Mouse (Mus musculus): ENCODE results near the gene Gucd1.
"Not testable (repeated sequence)": the region's sequence is repeated elsewhere in the genome, so short reads cannot be mapped to it uniquely, and the experiment has no call there.

Gene Gucd1

DNA sequence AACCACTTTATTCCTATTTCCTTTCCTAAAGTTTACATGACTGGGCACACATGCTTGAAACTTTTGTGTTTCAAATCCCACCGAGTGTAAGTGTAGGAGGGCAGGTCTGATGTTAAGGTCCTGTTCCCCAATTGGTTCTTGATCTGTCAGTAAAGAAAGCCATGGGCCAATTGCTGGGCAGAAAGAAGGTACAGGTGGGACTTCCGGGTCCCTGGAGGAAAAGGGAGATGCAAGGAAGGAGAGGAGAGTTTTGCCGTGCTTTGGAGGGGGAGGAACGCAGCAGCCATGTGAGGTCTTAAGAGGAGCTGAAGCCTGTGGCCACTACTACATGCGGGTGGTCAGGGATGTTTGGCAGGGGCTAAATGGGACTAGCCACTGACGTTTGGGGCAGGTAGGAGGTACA is 152.5 kb downstream of the Gucd1 start:
- no peak for DNase-seq (ENCODE audit: low spot score)

DNA sequence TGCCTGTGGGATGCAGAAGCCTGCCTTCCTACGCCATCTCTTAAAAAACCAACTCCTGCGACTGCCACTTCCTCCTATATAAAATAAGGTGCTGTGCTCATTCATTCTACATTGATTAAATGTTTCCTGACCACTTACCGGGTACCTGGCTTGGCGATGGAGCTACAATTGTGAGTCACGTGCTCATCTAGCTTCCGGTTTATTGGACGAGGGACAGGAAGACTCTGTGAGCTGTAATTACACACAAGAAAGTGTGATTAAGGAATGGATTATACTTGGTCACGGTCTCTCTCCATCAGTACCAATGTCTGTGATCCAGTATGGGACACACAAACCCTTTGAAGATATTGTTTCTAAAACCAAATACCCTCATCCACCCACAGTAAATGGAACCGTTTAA is 153.0 kb downstream of the Gucd1 start:
- no peak for DNase-seq (ENCODE audit: low spot score)

DNA sequence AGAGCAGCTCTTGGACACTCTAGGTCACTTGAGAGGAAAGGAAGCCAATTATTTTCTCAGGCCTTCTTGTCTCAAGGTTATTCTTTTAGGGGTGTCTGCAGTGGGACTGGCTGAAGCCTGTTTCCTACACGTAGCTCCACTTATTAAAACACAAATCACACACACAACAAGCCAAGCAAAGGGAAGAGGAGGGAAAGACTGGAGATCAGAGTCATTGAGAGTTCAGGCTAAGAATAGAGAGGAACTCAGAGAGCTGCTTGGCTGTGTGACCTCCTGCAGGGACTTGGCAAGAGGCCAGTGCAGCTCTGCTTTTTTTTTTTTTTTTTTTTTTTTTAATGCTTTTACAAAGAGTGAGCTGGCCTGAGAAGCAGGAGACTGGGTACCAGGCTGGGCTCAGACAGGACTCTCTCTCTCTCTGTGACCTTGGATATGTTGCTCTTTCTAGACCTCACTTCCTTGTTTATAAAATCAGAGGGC is 153.5 kb downstream of the Gucd1 start:
- peak; percentile 20 for DNase-seq (ENCODE audit: low spot score)

DNA sequence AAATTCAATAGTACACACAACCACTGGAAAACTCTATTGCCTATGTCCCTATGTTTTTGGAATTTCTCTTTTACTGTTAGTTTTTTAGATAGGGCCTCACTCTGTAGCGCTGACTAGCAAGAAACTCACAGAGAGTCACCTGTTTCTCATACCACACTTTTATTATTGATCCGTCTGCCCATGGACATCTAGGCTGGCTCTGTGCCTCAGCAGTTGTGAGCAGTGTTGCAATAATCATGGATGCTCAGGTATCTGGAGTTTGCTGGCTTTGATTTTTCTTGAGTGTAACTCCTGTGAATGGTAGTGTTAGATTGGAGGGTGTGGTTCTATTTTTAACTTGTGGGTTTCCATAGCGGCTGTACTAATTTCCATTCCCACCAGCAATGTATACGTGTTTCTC is 162.4 kb downstream of the Gucd1 start:
- no peak for DNase-seq (ENCODE audit: low spot score)

DNA sequence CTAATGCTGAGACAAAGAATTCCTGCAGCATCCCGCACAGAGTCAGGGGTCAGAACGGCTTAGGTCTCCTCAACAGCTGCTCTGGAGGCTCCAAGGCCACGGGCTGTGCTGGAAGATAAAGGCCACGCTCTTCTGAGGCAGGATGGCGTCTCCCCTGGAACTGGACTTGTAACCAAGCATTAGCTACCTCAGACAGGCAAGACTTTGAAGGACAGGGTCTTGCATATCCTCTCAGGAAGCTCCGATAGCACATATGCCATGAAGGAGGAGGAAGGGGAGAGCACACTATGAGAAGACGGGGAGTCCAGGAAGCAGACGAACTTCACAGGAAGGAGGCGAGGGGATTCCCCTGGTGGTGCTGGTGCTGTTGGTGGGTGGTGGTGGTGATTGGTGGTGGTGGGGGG is 163.9 kb downstream of the Gucd1 start:
- not testable (repeated sequence) for DNase-seq (ENCODE audit: low spot score)

DNA sequence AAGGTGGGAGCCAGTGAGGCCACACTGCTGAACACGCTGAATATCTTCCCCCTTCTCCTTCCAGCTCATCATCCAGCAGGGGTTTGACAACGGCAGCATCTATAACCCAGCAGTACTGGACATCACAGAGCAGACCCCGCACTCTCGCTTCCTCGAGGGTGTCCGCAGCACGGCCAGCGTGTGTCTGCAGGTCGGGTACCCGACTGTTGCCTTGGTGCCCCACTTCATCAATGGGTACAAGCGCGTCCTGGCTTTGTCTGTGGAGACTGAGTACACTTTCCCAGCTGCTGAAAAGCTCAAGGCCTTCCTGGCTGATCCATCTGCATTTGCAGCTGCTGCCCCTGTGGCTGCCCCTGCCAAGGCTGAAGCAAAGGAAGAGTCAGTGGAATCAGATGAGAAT is 165.2 kb downstream of the Gucd1 start:
- no peak for DNase-seq (ENCODE audit: low spot score)

DNA sequence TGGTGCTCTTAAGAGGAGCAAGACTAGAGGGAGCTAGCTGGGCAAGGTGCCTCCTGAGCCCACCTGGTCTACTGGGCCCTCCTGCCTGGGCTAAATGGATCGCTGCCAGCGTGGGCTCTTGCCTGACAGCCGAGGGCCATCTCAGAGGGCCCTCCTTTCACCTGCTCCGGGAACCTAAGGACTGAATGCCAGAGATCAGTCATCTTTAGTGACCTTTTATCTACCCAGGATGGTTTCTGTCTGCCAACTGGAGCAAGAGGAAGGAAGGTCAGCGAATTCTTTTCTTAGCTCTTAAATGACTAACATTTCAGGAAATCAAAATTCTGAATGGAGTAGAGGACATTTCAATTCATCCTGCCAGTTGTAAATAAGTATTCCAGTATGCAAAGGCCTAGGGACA is 167.2 kb downstream of the Gucd1 start:
- no peak for DNase-seq (ENCODE audit: low spot score)

DNA sequence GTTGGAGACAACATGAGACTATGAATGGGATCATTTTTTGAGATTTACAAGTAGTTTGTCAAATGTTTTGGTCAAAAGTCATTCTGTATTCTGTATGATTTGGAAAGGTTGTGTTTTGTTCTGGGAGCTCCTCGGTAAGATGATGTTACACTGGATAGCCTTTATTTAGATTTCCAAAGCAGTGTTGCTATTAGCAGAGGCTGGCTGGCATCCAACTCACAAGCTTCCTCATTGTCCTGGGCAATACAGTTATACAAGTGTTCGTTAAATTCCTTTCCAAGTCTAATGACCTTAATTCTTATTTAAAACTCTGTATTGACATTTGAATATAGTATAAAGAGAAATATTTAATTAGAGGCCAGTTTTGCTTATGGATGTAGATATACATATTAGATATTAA is 172.5 kb downstream of the Gucd1 start:
- DNase-seq (ENCODE audit: low spot score) = no peak

DNA sequence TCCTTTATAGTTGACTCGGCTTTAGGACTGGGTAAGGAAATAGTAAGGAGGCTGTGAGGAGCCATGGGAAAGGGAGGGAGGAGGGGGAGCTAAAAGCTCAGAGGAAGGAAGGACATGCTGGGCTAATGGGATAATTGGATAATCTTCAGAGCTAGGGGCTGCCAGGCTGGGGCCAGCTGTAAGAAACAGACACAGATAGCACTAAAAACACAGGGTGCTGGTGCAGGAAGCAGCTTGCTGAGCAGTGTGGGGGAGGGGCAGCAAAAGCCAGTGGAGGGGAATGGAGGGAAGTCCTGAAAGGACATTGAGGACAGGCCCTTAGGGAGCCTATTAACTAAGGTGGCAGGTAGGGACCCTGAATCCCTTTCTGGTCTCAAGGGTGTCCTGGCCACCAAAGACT is 173.2 kb downstream of the Gucd1 start:
- not testable (repeated sequence) for DNase-seq (ENCODE audit: low spot score)

DNA sequence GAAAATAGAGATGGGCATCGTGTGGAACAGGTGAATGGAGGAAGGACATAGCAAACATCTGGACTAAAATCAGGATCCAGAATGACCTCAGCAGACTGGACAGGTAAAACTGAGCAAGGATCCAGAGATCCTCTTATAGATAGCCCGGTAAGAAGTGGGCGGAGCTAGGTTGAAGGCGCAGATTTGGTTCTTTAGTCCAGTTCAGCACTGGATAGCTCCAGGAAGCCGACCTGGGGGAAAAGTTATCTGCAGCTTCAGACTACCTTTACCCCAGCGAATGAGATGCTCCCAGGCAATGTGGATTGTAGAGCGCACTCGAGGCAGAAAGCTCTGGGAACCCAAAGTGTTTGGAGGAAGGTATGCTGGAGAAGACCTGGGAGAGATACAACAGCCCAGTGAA is 175.8 kb downstream of the Gucd1 start:
- DNase-seq (ENCODE audit: low spot score) = no peak

DNA sequence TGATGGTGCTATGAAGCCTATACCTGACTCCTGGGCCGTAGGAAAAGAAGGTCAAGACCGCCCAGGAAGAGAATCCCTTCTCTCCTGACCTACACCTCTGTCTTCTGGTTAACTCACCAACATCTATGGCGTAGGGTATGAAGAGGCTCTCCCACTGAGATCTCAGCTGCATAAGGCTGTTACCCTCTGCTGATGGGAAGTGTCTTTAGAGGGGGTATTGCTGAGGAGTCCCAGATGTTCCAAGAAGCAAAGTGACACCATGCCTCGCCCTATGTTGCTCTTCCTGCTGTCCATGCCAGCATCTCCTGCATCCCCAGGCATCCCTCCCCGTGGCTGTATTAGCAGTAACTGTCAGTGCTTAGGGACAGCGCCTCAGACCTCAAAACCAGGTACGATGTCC is 178.4 kb downstream of the Gucd1 start:
- no peak for DNase-seq (ENCODE audit: low spot score)

DNA sequence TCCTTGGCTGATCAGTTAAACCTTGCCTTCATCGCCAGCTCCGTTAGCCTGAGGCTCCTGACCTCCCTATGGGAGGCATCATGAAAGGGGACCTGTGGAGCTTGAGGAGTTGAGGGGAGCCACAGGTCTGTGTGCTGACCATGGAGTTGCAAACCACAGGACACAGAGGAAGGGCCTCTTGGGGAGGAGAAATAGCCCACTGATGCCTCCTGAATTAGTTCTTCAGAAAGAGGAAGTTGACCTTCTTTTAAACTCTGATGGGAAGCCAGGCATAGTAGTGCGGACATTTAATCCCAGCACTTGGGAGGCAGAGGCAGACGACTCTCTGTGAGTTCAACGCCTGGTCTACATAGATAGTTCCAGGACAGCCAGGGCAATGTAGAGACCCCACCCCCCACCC is 178.9 kb downstream of the Gucd1 start:
- no peak for DNase-seq (ENCODE audit: low spot score)

DNA sequence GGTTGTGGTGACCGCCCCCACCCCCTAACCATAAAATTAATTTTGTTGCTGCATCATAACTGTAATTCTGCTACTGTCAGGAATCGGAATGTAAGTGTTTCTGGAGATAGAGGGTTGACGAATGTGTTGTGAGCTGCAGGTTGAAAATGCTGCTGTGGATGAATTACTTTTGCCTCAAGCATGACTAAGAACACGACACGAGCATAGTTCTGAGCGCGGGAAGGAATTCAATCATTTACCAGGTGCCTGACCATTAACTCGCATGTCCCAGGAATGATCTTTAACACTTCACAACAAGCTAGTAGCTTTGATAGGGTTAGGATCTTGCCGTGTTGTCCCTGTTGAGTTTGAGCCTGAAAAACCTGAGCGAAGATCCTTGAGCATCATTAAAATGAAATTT is 180.5 kb downstream of the Gucd1 start:
- no peak for DNase-seq (ENCODE audit: low spot score)

DNA sequence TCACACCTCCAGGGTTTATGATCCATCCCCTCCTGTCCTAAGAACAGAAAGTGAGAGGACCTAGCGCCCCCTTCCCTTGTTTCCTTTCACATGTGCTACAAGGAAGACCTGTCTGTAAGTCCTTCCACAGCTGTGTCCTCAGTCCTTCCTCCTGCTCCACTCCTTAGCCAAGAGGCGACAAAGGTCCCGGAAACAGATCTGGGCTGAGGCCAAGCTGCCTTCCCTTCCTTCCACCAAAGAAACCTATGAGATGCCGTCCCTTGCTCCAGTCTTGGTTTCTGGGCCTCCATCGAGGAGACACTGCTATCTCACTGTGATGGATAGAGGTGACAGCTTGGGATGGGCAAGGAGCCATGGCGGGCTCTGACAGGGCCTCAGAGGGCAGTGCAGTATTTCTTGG is 182.7 kb downstream of the Gucd1 start:
- no peak for DNase-seq (ENCODE audit: low spot score)

DNA sequence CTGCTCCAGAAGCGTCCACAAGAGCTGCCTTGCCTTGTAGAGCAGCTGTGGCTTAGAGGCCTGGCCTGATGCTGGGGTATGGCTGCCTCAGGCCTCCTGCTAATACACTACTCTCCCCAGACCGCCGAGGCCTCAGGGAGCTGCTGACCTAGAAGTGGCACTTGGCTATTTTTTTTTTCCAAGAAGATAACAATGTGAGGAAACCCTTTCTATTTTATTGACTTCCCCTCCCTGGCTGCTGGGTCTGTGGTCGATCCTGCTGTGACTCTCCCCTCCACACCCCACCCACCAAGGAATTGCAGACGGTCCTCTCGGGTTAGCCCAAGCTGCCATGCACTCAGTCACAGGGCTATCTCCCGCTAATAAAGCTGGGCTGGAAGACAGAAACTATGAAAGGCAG is 183.6 kb downstream of the Gucd1 start:
- no peak for DNase-seq (ENCODE audit: low spot score)

DNA sequence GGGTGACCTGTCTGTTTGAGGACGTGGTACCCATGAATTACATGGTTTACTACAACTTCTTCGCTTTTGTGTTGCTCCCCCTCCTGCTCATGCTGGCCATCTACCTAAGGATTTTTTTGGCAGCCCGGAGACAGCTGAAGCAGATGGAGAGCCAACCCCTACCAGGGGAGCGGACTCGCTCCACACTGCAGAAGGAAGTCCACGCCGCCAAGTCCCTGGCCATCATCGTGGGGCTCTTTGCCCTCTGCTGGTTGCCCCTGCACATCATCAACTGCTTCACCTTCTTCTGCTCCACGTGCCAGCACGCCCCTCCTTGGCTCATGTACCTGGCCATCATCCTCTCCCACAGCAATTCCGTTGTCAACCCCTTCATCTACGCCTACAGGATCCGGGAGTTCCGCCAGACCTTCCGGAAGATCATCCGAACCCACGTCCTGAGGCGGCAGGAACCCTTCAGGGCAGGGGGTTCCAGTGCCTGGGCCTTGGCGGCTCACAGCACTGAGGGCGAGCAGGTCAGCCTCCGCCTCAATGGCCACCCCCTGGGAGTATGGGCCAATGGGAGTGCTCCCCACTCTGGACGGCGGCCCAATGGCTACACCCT is 184.5 kb downstream of the Gucd1 start:
- no peak for DNase-seq (ENCODE audit: low spot score)

DNA sequence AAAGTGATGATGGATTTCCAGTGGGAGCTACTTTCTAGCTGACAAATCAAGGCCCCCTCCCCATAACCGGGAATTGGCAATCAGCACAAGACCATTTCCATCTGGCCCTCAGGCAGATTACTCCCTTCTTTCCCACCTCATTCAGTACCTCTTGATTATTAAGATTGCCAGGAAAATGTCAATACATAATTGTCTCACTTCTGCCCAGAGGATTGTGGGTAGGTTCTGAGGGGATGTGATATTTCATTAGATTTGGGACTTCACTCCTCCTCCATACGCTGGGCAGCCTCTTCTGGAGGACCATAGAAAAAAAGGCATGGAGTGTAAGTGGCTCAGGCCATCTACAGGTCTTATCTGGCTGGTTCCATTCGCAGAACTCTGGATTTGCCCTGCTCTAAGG is 185.5 kb downstream of the Gucd1 start:
- no peak for DNase-seq (ENCODE audit: low spot score)

DNA sequence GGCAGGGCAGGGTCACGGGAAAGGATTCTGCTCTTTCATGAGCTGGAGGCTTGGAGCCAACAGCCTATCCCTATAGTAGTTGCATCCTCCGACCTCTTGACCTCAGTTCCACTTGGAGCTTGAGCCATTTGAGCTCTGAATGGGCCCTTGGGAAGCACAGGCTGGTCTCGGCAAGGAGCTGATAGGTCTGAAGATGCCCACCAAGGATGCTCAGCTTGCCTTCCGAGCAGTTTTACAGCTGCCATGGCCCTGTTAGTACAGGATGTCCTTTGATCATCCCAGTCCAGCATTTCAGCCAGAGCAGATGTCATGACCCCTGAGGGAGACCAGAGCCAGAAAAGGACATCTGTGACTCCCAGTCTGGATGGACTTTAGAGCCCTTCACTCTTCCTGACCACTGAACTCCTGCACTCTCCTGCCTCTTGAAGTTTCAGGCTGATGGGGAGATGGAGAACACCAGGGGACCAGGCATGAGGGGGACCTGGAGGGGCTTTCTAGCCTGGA is 189.5 kb downstream of the Gucd1 start:
- no peak for DNase-seq (ENCODE audit: low spot score)

DNA sequence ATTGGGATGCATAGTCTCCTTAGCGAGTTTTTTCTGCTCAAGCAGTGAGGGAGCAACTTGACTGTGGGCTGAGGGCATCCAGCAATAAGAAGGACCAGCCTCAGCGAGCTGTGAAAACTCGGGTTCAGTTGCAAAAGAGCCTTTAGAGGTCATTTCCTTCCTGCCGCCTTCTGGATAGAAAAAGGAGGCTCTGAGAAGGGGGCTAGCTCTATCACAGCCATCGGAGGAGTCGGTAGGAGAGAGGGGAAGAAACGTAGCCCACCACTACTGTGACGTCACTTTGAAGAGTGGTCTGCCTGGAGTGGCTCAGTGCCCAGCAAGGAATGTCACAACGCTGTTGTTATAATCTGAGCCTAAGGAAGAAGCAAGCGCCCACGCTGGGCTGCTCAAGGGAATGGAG is 190.7 kb downstream of the Gucd1 start:
- no peak for DNase-seq (ENCODE audit: low spot score)

DNA sequence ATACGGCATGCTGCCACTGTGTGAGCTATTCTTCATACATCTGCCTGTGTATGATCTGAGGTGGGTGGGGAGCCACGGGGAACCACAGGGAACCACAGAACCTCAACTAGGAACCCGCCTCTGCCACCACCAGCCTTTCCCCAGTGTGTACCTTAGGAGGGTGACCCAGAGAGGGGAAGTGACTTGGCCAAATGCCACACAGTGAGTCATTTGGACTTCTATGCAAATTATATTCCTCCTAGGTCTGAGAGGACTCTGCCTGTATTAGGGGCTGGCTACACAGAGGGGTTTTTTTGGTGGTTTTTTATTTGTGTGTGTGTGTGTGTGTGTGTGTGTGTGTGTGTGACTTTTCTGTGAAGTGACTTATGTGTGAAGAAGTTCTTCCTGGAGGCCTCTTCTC is 191.2 kb downstream of the Gucd1 start:
- peak; percentile 74 for DNase-seq (ENCODE audit: low spot score)

DNA sequence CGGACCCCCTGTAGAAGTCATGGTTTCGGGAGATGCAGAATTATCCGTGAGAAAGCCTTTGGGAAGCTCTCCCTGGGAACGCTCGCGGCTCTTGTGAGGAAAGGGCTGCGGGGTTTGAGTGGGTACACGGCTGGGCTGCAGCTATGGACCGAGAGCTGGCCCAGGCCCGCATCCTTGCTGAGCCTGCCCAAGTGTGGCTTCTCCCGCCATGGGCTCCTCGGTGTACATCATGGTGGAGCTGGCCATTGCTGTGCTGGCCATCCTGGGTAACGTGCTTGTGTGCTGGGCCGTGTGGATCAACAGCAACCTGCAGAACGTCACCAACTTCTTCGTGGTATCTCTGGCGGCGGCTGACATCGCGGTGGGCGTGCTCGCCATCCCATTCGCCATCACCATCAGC is 192.0 kb downstream of the Gucd1 start:
- no peak for DNase-seq (ENCODE audit: low spot score)

DNA sequence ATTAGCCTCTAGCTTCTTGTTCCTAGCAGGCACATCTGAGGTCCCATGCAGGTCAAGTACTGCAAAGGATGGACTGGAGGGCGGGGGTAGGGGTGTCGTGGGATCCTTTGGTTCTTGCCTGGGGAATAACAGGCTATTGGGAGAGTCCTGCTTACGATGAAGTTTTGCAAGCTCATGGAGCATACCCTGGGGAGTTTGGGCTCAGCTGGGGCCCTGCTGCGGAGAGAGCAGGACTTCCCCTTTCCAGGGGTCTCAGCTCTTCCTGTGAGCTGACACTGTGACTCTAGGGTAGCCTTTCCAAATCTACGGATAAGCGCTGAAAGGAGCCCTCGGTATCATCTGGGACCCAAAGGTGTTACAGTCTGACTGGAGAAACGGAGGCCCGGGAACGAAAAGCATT is 193.4 kb downstream of the Gucd1 start:
- DNase-seq (ENCODE audit: low spot score) = no peak

DNA sequence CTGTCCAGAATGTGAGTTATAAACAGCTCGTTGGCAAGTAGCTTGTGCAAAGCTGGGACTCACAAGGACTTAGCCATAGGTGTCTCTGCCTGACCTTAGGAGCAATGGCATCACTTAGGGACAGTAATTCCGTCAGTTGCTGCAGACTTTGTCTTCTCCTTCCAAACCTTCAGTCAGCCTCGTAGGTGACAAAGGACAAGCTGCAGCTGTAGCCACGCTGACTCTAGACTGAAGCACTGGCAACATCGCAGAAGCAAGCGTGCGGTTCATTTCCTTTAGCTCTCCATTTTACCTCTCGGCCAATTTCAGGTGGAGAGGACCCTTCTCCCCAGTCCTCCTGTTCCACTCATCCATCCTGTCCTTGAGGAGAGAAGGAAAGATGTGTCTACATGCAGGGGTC is 193.8 kb downstream of the Gucd1 start:
- DNase-seq (ENCODE audit: low spot score) = no peak

DNA sequence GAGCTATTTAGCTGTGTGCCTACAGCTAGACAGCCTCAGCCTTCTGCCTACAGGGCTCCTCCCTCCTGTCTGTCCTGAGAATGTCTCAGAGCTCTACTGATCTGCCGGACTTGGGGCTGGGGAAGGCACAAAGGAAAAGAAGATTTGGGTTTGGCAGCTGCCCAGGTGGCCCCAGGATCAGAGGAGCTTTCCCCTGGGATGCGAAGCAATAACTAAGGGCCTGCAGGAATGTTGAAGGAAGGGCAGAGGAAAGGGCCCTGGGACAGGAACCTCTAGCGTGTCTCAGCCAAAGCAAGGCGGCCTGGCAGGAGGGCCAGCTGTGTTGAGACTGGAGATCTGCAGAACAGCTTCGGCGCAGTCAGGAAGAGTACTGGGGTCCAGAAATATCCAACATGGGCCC is 194.8 kb downstream of the Gucd1 start:
- DNase-seq (ENCODE audit: low spot score) = no peak

DNA sequence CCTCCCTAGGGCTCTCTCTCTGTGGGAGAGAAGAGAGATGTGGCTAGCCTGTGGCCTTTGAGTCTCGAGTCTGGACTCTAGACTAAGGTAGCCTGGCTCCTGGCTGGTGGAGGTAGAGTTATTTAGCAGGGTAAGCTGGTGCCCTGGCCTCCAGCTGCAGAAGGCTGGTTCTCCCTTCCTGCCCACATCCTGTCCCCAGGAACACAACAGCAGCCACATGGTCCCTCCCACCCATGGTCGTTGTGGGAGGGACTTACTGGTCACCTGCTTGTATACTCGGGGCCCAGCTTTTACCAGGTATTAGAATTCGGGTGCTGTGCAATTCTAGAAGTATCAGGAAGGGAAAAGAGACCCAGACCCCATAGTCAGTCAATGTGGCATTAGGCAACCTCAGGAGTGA is 197.5 kb downstream of the Gucd1 start:
- DNase-seq (ENCODE audit: low spot score) = no peak

Data from lung, postnatal 25 days (tissue).